Mouse (Mus musculus): ENCODE data around the gene Zmiz1. TPM values are rescaled to one million over a fixed set of nuclear protein-coding genes. Genes with fewer than 3 reads are reported as not detected.
A peak's percentile ranks its signal among the peaks of the same experiment; 100 is the strongest.

Gene Zmiz1
- total RNA-seq, 2 experiments from 2014 or later, result 105 to 122 TPM

Small RNA genes within 50 kb of the gene (microRNA-seq; reads per million reads assigned to microRNA genes)
- 3.2 reads per million, percentile 8 among the genes with 10 or more reads in this experiment for gene Mir3075

Other genes starting within 250 kb of the Zmiz1 start
- 10 to 100 TPM; 35.2 to 38.8 TPM for gene Ppif, start 235.0 kb downstream of the Zmiz1 start, total RNA-seq (2021)